Mouse (Mus musculus): ENCODE measurements at regions not wholly inside any gene's neighbourhood (a gene's known extent, or its start where the extent isn't known, plus 50 kb on each side); places are given as distances from the start of the nearest gene placed in this dataset.

- Histone ChIP-seq H3K9ac (replicated peaks; ENCODE audit: low read length, poor library complexity, severe bottlenecking) (no peak overlapping the region), H3K9me3 (ENCODE audit: low read length) (no peaks in the 10 kb centered on the region), H3K36me3 (ENCODE audit: insufficient read depth, low read length) (no peaks in the 10 kb centered on the region), H3K4me2 (ENCODE audit: low read depth, low read length, poor library complexity, severe bottlenecking) (no peak overlapping the region), H3K27me3 (ENCODE audit: insufficient read depth, low read length) (no peaks in the 10 kb centered on the region), H3K4me3 (ENCODE audit: low read depth, low read length) (no peak overlapping the region), H3K4me1 (ENCODE audit: insufficient read depth, low read length) (no peaks in the 10 kb centered on the region), H3K27ac (ENCODE audit: low read depth, low read length) (no peak overlapping the region)
- ATAC-seq (ENCODE audit: low FRiP score) = no peak
- TF ChIP-seq CTCF (IDR thresholded peaks at IDR 0.05) = no peak
- DNase-seq (ENCODE audit: low spot score) = no peak
- 67% methylated on average over 3 of the region's 3 CpGs for WGBS
Measured at GRCm38 (mm10) chr5:85753109-85753508, 312.3 kb downstream of the Cenpc1 start.

DNA sequence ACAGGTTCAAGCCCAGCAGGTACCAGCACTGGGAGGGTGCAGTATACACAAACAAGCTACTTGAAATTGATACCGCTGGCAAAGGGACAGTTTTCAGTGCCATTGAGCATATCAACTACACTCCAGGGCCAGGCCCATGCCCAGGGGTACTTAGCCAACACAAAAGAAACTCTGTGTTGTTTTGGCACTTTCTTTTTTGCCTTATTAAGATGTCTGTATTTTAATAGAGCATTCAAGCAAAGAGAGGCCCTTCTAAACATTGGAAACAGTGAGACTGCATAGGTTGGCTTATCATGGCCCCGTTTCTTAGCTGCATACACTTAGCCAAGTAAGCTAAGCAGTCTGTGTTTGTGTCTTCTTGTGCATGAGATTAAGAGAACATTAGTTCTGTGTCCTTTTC, 313.7 kb downstream of the Cenpc1 start:
- no peaks in the 10 kb centered on the region for H3K9me3 ChIP-seq (ENCODE audit: low read length)
- 50% methylated on average over 2 of the region's 2 CpGs for WGBS
- no peak overlapping the region for H3K27ac ChIP-seq (ENCODE audit: low read depth, low read length)
- DNase-seq (ENCODE audit: low spot score) (peak; percentile 27), ATAC-seq (ENCODE audit: low FRiP score) (0 out of 2 replicates have a peak, but pooled peaks have one; percentile 13)
- no peaks in the 10 kb centered on the region for H3K36me3 ChIP-seq (ENCODE audit: insufficient read depth, low read length)
- H3K4me3 ChIP-seq (ENCODE audit: low read depth, low read length) = no peak overlapping the region
- H3K4me1 ChIP-seq (ENCODE audit: insufficient read depth, low read length) = no peaks in the 10 kb centered on the region
- no peak overlapping the region for H3K4me2 ChIP-seq (ENCODE audit: low read depth, low read length, poor library complexity, severe bottlenecking)
- H3K9ac ChIP-seq (replicated peaks; ENCODE audit: low read length, poor library complexity, severe bottlenecking) = no peak overlapping the region
- H3K27me3 ChIP-seq (ENCODE audit: insufficient read depth, low read length) = no peaks in the 10 kb centered on the region
- TF ChIP-seq CTCF (IDR thresholded peaks at IDR 0.05) = no peak

- ATAC-seq (ENCODE audit: low FRiP score) (no peak), DNase-seq (ENCODE audit: low spot score) (no peak)
- Histone ChIP-seq H3K4me2 (ENCODE audit: low read depth, low read length, poor library complexity, severe bottlenecking) (no peak overlapping the region), H3K36me3 (ENCODE audit: insufficient read depth, low read length) (no peaks in the 10 kb centered on the region), H3K9me3 (ENCODE audit: low read length) (no peaks in the 10 kb centered on the region), H3K27ac (ENCODE audit: low read depth, low read length) (no peak overlapping the region), H3K4me3 (ENCODE audit: low read depth, low read length) (no peak overlapping the region), H3K4me1 (ENCODE audit: insufficient read depth, low read length) (no peaks in the 10 kb centered on the region), H3K27me3 (ENCODE audit: insufficient read depth, low read length) (no peaks in the 10 kb centered on the region), H3K9ac (replicated peaks; ENCODE audit: low read length, poor library complexity, severe bottlenecking) (no peak overlapping the region)
- no peak for TF ChIP-seq CTCF (IDR thresholded peaks at IDR 0.05)
- WGBS = 34% methylated on average over 1 of the region's 1 CpGs
Measured at GRCm38 (mm10) chr5:85750893-85751292, 314.5 kb downstream of the Cenpc1 start.

- ATAC-seq (ENCODE audit: low FRiP score) = no peak
- Histone ChIP-seq H3K4me3 (ENCODE audit: low read depth, low read length) (no peak overlapping the region), H3K9ac (replicated peaks; ENCODE audit: low read length, poor library complexity, severe bottlenecking) (no peak overlapping the region), H3K4me2 (ENCODE audit: low read depth, low read length, poor library complexity, severe bottlenecking) (no peak overlapping the region), H3K27me3 (ENCODE audit: insufficient read depth, low read length) (no peaks in the 10 kb centered on the region), H3K4me1 (ENCODE audit: insufficient read depth, low read length) (no peaks in the 10 kb centered on the region), H3K27ac (ENCODE audit: low read depth, low read length) (no peak overlapping the region), H3K9me3 (ENCODE audit: low read length) (no peaks in the 10 kb centered on the region), H3K36me3 (ENCODE audit: insufficient read depth, low read length) (no peaks in the 10 kb centered on the region)
- TF ChIP-seq CTCF (IDR thresholded peaks at IDR 0.05) = no peak
- DNase-seq (ENCODE audit: low spot score) = no peak
- WGBS = 27% methylated on average over 3 of the region's 3 CpGs
Measured at GRCm38 (mm10) chr5:85729613-85730012, 335.8 kb downstream of the Cenpc1 start.

DNA sequence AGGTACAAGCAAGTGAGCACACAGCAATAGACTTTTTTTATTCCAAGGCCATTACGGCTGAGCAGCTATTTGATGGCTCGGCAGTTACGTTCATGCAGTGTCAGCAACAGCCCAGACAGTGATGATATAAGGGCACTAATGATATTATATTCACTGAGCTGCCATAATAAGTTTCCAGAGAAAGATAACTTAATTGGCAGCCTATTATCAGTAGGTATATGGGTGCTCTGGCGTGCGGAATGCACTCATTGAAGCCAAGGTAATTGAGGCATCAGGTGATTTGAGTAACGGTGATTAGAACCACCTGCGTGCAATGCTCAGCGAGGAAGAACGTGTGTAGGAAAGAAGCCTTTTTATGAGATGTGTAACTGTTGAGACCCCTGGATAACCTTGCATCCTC, 358.0 kb downstream of the Cenpc1 start:
- no peaks in the 10 kb centered on the region for H3K9me3 ChIP-seq (ENCODE audit: low read length)
- ATAC-seq (ENCODE audit: low FRiP score) (0 out of 2 replicates have a peak, but pooled peaks have one; percentile 23), DNase-seq (ENCODE audit: low spot score) (no peak)
- no peak overlapping the region for H3K4me3 ChIP-seq (ENCODE audit: low read depth, low read length)
- H3K9ac ChIP-seq (replicated peaks; ENCODE audit: low read length, poor library complexity, severe bottlenecking) = no peak overlapping the region
- 81% methylated on average over 9 of the region's 9 CpGs for WGBS
- H3K27me3 ChIP-seq (ENCODE audit: insufficient read depth, low read length) = no peaks in the 10 kb centered on the region
- TF ChIP-seq CTCF (IDR thresholded peaks at IDR 0.05) = no peak
- H3K4me1 ChIP-seq (ENCODE audit: insufficient read depth, low read length) = no peaks in the 10 kb centered on the region
- H3K27ac ChIP-seq (ENCODE audit: low read depth, low read length) = no peak overlapping the region
- no peak overlapping the region for H3K4me2 ChIP-seq (ENCODE audit: low read depth, low read length, poor library complexity, severe bottlenecking)
- H3K36me3 ChIP-seq (ENCODE audit: insufficient read depth, low read length) = no peaks in the 10 kb centered on the region

GRCm38 (mm10) chr5:85706598-85706997, 358.8 kb downstream of the Cenpc1 start:
- no peak overlapping the region for H3K27ac ChIP-seq (ENCODE audit: low read depth, low read length)
- H3K36me3 ChIP-seq (ENCODE audit: insufficient read depth, low read length) = no peaks in the 10 kb centered on the region
- no peak overlapping the region for H3K4me3 ChIP-seq (ENCODE audit: low read depth, low read length)
- ATAC-seq (ENCODE audit: low FRiP score) (no peak), DNase-seq (ENCODE audit: low spot score) (no peak)
- no peaks in the 10 kb centered on the region for H3K9me3 ChIP-seq (ENCODE audit: low read length)
- no peak for TF ChIP-seq CTCF (IDR thresholded peaks at IDR 0.05)
- H3K4me2 ChIP-seq (ENCODE audit: low read depth, low read length, poor library complexity, severe bottlenecking) = no peak overlapping the region
- no peaks in the 10 kb centered on the region for H3K4me1 ChIP-seq (ENCODE audit: insufficient read depth, low read length)
- H3K27me3 ChIP-seq (ENCODE audit: insufficient read depth, low read length) = no peaks in the 10 kb centered on the region
- 28% methylated on average over 1 of the region's 1 CpGs for WGBS
- no peak overlapping the region for H3K9ac ChIP-seq (replicated peaks; ENCODE audit: low read length, poor library complexity, severe bottlenecking)

All from midbrain, postnatal 0 days (tissue).